Mouse (Mus musculus): ENCODE data around the gene Snapc2. TPM values are rescaled to one million over a fixed set of nuclear protein-coding genes. Genes with fewer than 3 reads are reported as not detected.
"Not testable (repeated sequence)": the region's sequence is repeated elsewhere in the genome, so short reads cannot be mapped to it uniquely, and the experiment has no call there.

Snapc2 gene
- polyA plus RNA-seq, 1 experiment from 2014 or later: 65.7 TPM

DNA sequence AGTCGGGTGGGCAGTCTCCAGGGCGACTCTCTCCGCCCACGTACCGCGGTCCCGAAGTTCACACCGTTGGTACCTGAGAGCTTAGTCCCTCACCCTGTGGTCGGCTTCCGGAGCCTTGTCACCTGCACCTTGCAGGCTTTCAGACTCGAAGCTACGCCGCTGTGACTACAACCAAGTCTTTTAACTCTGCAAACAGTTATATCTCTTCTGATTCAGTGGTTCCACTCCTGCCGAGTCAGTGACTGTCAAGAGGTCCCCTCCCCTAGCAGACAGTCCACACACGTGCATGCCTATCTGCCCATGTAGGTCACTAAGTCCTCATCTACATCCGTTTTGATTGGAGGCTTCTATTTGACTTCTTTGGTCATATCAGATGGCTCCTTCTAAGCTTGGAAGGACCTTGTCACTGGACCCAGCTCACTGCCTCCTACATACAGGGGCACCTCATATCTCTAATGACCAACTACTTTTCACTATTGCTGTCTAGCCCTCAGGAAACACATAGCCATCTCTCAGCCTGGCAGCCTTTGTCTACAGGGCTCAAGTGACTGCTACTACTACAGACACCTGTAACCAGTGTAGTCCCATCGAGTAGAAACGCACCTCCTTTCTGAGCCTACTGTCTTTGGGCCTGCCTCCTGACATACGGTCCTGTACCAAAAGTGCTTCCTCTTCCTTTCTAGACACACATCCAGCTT lies 13.5 kb upstream of the Snapc2 start:
- ATAC-seq (ENCODE audit: insufficient number of reproducible peaks, insufficient read depth, low FRiP score, low TSS enrichment, low read depth): no peak
- Histone ChIP-seq H3K9ac (peak overlapping the region; percentile 85), H3K4me3 (peak overlapping the region; percentile 79), H3K36me3 (peaks cover 28% of the 10 kb centered on the region), H3K27me3 (no peaks in the 10 kb centered on the region), H3K9me3 (no peaks in the 10 kb centered on the region), H3K27ac (peak overlapping the region; percentile 97), H3K4me2 (peak overlapping the region; percentile 89), H3K4me1 (peaks cover 25% of the 10 kb centered on the region)
- 13% methylated on average over 19 of the region's 19 CpGs for WGBS

DNA sequence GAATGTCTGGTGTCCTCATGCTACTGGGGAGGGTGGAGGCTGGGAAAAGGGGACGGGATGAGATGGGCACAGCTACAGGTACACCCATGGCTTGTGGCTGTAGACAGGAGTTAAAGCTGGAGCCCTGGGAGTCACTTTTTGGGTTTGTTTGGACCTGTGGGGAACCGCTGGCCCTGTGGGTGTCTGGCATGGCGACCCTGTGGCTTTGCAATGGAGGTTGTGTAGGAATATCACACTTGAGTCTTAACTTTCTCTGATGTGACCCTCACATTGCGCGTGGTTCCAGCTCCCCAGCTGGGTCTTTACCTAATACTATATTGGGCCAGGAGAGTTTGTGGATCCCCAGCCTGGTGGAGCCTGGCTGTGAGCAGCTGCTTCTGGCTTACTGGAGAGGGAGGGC lies 7.8 kb upstream of the Snapc2 start:
- Histone ChIP-seq H3K27me3 (no peaks in the 10 kb centered on the region; the same call in 1 of the 2 replicates), H3K36me3 (peaks cover 84% of the 10 kb centered on the region), H3K4me1 (peaks cover 25% of the 10 kb centered on the region), H3K4me3 (no peak overlapping the region), H3K4me2 (no peak overlapping the region), H3K9me3 (no peaks in the 10 kb centered on the region), H3K9ac (peak overlapping the region; percentile 11; the same call in 1 of the 2 replicates), H3K27ac (no peak overlapping the region)
- no peak for ATAC-seq (ENCODE audit: insufficient number of reproducible peaks, insufficient read depth, low FRiP score, low TSS enrichment, low read depth)
- WGBS: 95% methylated on average over 5 of the region's 5 CpGs

DNA sequence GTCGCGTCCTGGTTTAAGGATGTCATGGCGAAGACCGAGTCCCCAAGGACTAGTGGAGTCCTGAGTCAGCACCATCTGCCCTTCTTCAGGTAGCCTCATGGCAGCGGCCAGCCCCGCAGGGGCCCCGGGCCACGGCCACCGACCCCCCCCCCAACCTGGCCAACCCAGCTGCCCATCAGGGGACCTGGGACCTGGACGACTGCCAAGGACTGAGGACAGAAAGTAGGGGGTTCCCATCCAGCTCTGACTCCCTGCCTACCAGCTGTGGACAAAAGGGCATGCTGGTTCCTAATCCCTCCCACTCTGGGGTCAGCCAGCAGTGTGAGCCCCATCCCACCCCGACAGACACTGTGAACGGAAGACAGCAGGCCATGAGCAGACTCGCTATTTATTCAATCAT lies 7.1 kb upstream of the Snapc2 start:
- Histone ChIP-seq H3K4me1 (peaks cover 23% of the 10 kb centered on the region), H3K9me3 (no peaks in the 10 kb centered on the region), H3K4me2 (no peak overlapping the region), H3K9ac (no peak overlapping the region), H3K27me3 (no peaks in the 10 kb centered on the region; the same call in 1 of the 2 replicates), H3K27ac (no peak overlapping the region), H3K4me3 (no peak overlapping the region), H3K36me3 (peaks cover 87% of the 10 kb centered on the region)
- ATAC-seq (ENCODE audit: insufficient number of reproducible peaks, insufficient read depth, low FRiP score, low TSS enrichment, low read depth): no peak
- WGBS: 92% methylated on average over 13 of the region's 13 CpGs

GRCm38 (mm10) chr8:4247241-4247640 lies 5.6 kb upstream of the Snapc2 start:
- no peak for ATAC-seq (ENCODE audit: insufficient number of reproducible peaks, insufficient read depth, low FRiP score, low TSS enrichment, low read depth)
- peaks cover 80% of the 10 kb centered on the region for H3K36me3 ChIP-seq
- 92% methylated on average over 8 of the region's 8 CpGs for WGBS

GRCm38 (mm10) chr8:4247951-4248540 lies 4.8 kb upstream of the Snapc2 start, which contains the start of gene Tgfbr3l:
Tgfbr3l (plus strand) TSS chr8:4248214.
- WGBS: 86% methylated on average over 15 of the region's 15 CpGs
- ATAC-seq (ENCODE audit: insufficient number of reproducible peaks, insufficient read depth, low FRiP score, low TSS enrichment, low read depth): no peak
- no peak within 1 kb of the TSS for H3K4me2 ChIP-seq
- peaks cover 72% of the 10 kb centered on the region for H3K36me3 ChIP-seq
- H3K27me3 ChIP-seq: no peaks in the 10 kb centered on the region; the same call in 1 of the 2 replicates
- H3K4me3 ChIP-seq: no peak within 1 kb of the TSS
- H3K9ac ChIP-seq: peak within 1 kb of the TSS; percentile 55
- H3K27ac ChIP-seq: no peak within 1 kb of the TSS; the same call in 1 of the 2 replicates
- no peaks in the 10 kb centered on the region for H3K9me3 ChIP-seq
- H3K4me1 ChIP-seq: peaks cover 26% of the 10 kb centered on the region

More at GRCm38 (mm10) chr8:4247241-4247640, 5.6 kb upstream of the Snapc2 start:
- H3K9ac ChIP-seq: no peak overlapping the region
- H3K4me2 ChIP-seq: no peak overlapping the region
- H3K27ac ChIP-seq: no peak overlapping the region
- peaks cover 22% of the 10 kb centered on the region for H3K4me1 ChIP-seq
- no peaks in the 10 kb centered on the region for H3K9me3 ChIP-seq
- no peaks in the 10 kb centered on the region; the same call in 1 of the 2 replicates for H3K27me3 ChIP-seq
- no peak overlapping the region for H3K4me3 ChIP-seq

- no peaks in the 10 kb centered on the region for H3K9me3 ChIP-seq
- no peak overlapping the region for H3K4me2 ChIP-seq
- H3K4me3 ChIP-seq: no peak overlapping the region
- H3K36me3 ChIP-seq: peaks cover 61% of the 10 kb centered on the region
- H3K27ac ChIP-seq: no peak overlapping the region
- H3K4me1 ChIP-seq: peaks cover 34% of the 10 kb centered on the region
- no peaks in the 10 kb centered on the region; the same call in 1 of the 2 replicates for H3K27me3 ChIP-seq
- no peak for ATAC-seq (ENCODE audit: insufficient number of reproducible peaks, insufficient read depth, low FRiP score, low TSS enrichment, low read depth)
- WGBS: 23% methylated on average over 29 of the region's 29 CpGs
- H3K9ac ChIP-seq: peak overlapping the region; percentile 55
Measured at GRCm38 (mm10) chr8:4249213-4249612, 3.7 kb upstream of the Snapc2 start.

DNA sequence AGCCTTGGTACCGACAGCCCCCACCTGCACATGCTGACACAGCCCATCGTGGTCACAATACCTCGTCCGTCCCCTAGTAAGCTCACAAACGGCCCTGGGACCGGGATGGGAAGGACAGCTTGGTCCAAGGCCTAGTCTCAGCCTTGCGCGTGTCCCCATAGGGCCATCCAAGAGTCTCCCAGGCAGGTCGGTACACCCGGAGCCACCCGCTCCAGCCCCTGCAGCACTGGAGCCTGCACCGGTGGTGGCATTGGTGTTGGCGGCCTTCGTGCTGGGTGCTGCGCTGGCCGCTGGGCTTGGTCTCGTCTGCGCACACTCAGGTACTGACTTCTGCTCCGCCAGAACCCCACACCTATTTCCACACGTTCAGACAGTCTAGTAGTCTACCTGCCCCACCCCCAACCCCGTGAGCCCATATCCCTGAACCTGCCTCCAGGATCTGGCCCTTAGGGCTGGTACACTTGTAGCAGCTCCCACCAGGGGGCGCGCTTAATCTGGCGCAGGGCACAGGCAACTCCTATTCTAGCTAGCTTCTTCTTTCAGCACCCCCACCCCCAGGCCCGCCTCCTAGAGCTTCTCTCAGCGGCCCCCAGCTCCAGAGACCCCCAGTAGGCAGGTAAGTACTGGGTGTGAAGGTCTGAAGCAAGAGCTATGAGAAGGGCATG lies 2.4 kb upstream of the Snapc2 start:
- ATAC-seq (ENCODE audit: insufficient number of reproducible peaks, insufficient read depth, low FRiP score, low TSS enrichment, low read depth): no peak
- no peak overlapping the region for H3K9ac ChIP-seq
- 34% methylated on average over 26 of the region's 26 CpGs for WGBS
- H3K9me3 ChIP-seq: no peaks in the 10 kb centered on the region
- H3K27me3 ChIP-seq: no peaks in the 10 kb centered on the region; the same call in 1 of the 2 replicates
- H3K27ac ChIP-seq: no peak overlapping the region
- H3K4me2 ChIP-seq: no peak overlapping the region
- peaks cover 61% of the 10 kb centered on the region for H3K36me3 ChIP-seq
- no peak overlapping the region for H3K4me3 ChIP-seq
- peaks cover 37% of the 10 kb centered on the region for H3K4me1 ChIP-seq

DNA sequence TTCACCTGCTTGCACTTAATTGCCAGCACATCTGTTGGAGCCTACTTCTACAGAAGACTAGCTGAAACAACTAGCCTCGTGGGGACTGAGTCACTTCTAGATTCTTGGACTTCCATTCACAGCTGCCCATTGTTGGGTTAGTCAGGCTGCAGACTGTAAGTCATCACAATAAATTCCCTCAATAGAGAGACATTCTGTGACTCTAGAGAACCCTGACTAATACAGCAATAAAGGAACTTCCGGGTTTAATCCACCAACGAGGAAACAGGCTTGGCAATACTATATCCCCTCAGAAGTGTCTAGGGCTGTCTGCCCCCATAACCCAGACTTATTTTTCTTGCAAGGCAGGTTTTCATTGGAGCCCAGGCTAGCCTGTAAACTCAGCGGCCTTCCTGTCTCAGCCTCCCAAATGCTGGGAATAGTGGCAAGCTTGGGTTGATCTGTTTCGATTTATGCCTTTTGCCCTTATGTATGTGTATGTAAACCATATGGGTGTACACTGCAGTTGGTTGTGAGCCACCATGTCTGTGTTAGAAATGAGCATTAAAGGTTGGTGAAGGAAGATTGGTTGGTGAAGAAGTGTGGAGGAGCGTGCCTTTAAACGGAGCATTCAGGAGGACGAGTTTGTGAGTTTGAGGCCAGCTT lies 642 bp upstream of the Snapc2 start:
- 47% methylated on average over 8 of the region's 8 CpGs for WGBS

DNA sequence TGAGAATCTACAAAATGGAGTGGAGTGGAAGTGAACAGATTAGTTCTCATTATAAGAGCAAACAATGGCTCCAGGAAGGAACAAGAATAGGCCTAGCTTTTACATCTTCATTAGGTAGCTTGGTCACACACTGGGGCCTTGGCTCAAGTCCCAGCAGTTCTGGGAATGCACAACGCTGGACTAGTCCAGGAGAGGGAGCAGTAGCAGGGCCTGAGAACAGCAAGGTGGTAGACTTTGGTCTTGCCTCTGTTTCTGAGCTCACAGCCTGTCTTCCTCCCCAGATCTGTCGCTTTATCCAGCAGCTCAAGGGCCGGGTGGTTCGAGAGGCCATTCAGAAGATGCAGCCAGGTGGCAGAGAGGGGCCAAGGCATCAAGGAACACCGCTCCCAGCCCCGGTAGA lies 1.1 kb downstream of the Snapc2 start:
- ATAC-seq (ENCODE audit: insufficient number of reproducible peaks, insufficient read depth, low FRiP score, low TSS enrichment, low read depth): no peak
- H3K27me3 ChIP-seq: no peaks in the 10 kb centered on the region
- H3K36me3 ChIP-seq: peaks cover 46% of the 10 kb centered on the region
- H3K4me1 ChIP-seq: peaks cover 45% of the 10 kb centered on the region
- 67% methylated on average over 6 of the region's 6 CpGs for WGBS
- peak overlapping the region; percentile 49 for H3K9ac ChIP-seq
- H3K9me3 ChIP-seq: no peaks in the 10 kb centered on the region
- peak overlapping the region; percentile 79 for H3K4me3 ChIP-seq
- peak overlapping the region; percentile 76 for H3K4me2 ChIP-seq
- H3K27ac ChIP-seq: peak overlapping the region; percentile 95; the same call in 1 of the 2 replicates

More for the DNA sequence above, 642 bp upstream of the Snapc2 start:
- ATAC-seq (ENCODE audit: insufficient number of reproducible peaks, insufficient read depth, low FRiP score, low TSS enrichment, low read depth): no peak
- Histone ChIP-seq H3K4me3 (peak overlapping the region; percentile 79), H3K36me3 (peaks cover 61% of the 10 kb centered on the region), H3K4me1 (peaks cover 45% of the 10 kb centered on the region), H3K4me2 (peak overlapping the region; percentile 76), H3K27ac (peak overlapping the region; percentile 95; the same call in 1 of the 2 replicates), H3K27me3 (no peaks in the 10 kb centered on the region; the same call in 1 of the 2 replicates), H3K9ac (peak overlapping the region; percentile 89), H3K9me3 (no peaks in the 10 kb centered on the region)

DNA sequence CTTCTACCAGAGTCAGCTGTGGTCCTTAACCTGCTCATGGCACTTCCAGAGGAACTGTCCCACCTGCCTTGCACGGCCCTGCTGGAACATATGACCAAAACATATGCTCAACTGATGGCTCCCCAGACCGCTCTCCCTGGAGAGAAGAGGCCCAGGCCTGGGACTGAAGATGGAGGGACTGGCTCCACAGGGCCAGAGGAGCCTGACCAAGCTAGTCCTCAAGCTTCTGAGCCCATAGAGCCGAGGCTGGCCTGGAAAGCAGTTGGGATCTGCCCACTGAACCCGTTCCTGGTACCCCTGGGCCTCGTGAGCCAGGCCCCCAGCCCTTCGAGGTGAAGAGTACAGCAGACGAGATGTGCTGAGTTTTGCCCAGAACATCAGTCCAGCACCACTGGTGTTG lies 2.6 kb downstream of the Snapc2 start:
- not testable (repeated sequence) for H3K27me3 ChIP-seq; H3K4me2 ChIP-seq; ATAC-seq (ENCODE audit: insufficient number of reproducible peaks, insufficient read depth, low FRiP score, low TSS enrichment, low read depth); H3K9ac ChIP-seq; H3K4me3 ChIP-seq; H3K9me3 ChIP-seq; H3K27ac ChIP-seq
- peaks cover 47% of the 10 kb centered on the region for H3K4me1 ChIP-seq
- WGBS: 80% methylated on average over 7 of the region's 7 CpGs
- peaks cover 41% of the 10 kb centered on the region for H3K36me3 ChIP-seq

DNA sequence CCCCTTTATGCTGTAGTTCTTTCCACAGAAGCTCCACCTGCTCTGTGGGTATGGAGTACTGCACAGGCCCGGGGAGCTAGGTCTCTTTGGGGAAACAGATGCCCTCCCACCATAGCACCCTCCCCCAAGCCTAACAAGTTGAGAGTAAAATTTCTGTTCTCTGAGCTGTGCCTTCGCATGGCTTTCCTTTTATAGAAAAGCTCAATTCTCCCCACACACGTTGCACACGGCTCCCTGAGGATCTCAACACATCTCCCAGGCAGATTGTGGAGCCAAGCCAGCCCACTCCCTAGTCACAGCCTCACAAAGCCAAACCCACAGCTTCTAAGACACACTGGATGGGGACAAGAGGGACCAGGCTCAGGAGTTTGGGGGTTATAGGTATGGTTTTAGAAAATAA lies 4.0 kb downstream of the Snapc2 start:
- peaks cover 55% of the 10 kb centered on the region for H3K36me3 ChIP-seq

More for the DNA sequence above, 4.0 kb downstream of the Snapc2 start:
- H3K27me3 ChIP-seq: no peaks in the 10 kb centered on the region
- H3K9me3 ChIP-seq: no peaks in the 10 kb centered on the region
- H3K4me3 ChIP-seq: peak overlapping the region; percentile 84; the same call in 1 of the 2 replicates
- 50% methylated on average over 4 of the region's 4 CpGs for WGBS
- H3K27ac ChIP-seq: no peak overlapping the region; the same call in 1 of the 2 replicates
- ATAC-seq (ENCODE audit: insufficient number of reproducible peaks, insufficient read depth, low FRiP score, low TSS enrichment, low read depth): no peak
- peak overlapping the region; percentile 66 for H3K4me2 ChIP-seq
- peak overlapping the region; percentile 91 for H3K9ac ChIP-seq
- peaks cover 43% of the 10 kb centered on the region for H3K4me1 ChIP-seq
